Mouse (Mus musculus): ENCODE measurements at regions not wholly inside any gene's neighbourhood (a gene's known extent, or its start where the extent isn't known, plus 50 kb on each side); places are given as distances from the start of the nearest gene placed in this dataset.

DNA sequence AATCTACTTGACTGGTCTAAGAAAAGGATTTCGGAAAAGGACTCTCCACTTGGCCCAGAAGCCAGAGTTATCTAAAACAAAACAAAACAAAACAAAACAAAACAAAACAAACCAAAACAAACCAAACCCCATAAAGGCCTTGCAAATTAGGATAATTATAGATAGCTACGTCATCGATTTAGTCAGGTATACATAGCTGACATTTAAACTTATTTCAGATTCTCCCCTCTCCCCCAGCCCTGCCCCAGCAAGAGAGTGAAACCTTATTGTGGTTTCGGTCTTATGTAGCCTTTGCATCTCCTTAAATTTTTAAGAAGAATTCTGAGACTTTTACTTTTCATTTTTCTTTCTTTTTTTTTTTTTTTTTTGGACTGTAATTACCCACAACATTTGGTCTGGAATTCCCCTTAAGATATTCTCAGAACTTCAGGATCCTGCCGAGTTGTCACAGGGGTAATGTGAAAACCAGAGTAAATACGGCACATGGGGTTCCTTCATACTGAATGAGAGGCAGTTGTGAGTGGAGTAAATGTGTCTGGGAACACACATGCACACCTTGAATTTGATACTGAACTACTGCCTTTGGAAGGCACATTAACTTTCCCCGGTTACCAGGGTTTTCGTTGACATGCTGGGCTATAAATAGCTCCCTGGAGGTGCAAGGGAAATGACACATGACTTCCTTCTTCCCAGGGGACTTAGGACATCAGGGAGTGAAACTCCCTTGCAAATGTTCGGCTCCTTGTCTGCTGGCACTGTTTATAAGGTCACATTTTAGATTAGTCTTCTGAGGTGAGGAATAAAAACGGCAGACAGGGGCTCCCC is 94.8 kb upstream of the Rap1b start:
- peak; percentile 12 for DNase-seq (ENCODE audit: low read depth)

GRCm38 (mm10) chr10:117941266-117941651 is 95.4 kb upstream of the Rap1b start:
- DNase-seq (ENCODE audit: low read depth) = no peak

GRCm38 (mm10) chr10:117943702-117944307 is 98.0 kb upstream of the Rap1b start:
- no peak for DNase-seq (ENCODE audit: low read depth)

DNA sequence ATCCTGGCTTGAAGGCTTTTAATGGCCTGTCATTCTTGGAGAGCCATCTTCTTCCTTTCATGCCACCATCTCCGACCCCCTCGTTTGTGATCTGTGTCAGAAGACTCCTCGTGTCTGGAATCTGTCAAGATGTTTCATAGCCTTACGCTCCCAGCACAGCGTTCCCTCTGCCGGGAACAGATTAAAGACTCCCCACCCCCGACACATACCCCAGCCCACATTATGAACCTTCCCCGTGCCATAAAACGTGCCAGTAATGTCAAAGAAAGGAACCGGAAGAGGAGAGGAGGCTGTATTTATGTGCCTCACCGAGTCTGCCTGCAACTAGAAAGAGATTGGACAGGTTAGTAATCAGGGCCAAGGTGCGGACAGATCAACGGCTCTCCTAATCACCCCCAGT is 101.4 kb upstream of the Rap1b start:
- DNase-seq (ENCODE audit: low read depth) = no peak

DNA sequence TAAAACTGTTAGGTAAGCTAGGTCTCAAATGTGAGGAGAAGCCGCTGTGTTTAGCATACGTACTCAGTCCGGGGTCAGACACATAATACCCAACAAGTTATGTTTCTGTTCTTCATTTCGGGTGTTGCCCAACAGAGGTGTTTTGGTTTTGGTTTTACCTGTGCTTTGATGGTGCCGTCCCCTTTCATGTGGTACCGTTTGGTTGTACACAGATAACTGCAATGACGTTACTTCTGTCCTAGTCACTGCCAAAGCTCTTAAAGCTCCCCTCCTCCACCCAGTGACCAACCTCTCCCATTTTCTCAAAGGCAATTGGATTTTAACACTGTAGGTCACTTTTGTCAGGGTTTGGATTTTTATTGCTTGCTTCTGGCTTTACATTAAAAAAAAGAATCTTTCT is 102.1 kb upstream of the Rap1b start:
- DNase-seq (ENCODE audit: low read depth) = no peak

- no peak for DNase-seq (ENCODE audit: low read depth)
Observed at GRCm38 (mm10) chr10:117952116-117953025, 106.5 kb upstream of the Rap1b start.

- peak; percentile 44 for DNase-seq (ENCODE audit: low read depth)
Observed at GRCm38 (mm10) chr10:117953026-117953711, 107.3 kb upstream of the Rap1b start.

GRCm38 (mm10) chr10:117956174-117956950 is 110.5 kb upstream of the Rap1b start:
- no peak for DNase-seq (ENCODE audit: low read depth)

DNA sequence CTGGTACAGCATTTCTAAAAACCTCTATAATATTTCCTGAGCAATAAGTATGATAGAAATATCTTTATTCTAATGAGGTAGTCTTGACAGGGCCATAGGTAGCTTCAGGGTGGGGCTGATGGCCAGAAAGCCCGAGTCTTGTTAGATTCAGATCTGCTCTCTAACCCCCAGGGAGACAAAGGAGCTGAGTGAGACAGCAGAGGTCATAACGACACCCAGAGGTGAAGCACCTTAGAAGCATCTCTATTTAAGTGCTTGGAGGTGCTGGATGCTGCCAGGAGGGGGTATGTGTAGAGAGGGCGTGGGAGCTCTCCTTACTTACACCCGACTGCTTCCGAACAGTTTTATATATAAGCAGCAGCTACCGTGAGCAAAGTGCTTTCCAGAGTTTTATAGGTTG is 128.9 kb upstream of the Rap1b start:
- no peak for DNase-seq (ENCODE audit: low read depth)

GRCm38 (mm10) chr10:117975467-117975866 is 129.6 kb upstream of the Rap1b start:
- DNase-seq (ENCODE audit: low read depth) = no peak

DNA sequence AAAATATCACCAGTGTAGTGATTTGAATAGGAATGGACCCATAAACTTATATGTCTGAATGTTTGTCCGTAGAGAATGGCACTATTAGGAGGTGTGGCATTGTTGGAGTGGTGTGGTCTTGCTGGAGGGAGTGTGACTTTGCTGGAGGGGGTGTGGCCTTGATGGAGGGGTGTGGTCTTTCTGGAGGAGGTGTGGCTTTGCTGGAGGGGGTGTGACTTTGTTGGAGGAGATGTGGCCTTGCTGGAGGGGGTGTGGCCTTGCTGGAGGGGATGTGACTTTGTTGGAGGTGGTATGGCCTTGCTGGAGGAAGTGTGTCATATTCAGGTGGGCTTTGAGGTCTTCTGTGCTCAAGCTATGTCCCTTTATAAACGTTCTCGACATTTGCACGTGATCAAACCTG is 133.3 kb upstream of the Rap1b start:
- no peak for DNase-seq (ENCODE audit: low read depth)

DNA sequence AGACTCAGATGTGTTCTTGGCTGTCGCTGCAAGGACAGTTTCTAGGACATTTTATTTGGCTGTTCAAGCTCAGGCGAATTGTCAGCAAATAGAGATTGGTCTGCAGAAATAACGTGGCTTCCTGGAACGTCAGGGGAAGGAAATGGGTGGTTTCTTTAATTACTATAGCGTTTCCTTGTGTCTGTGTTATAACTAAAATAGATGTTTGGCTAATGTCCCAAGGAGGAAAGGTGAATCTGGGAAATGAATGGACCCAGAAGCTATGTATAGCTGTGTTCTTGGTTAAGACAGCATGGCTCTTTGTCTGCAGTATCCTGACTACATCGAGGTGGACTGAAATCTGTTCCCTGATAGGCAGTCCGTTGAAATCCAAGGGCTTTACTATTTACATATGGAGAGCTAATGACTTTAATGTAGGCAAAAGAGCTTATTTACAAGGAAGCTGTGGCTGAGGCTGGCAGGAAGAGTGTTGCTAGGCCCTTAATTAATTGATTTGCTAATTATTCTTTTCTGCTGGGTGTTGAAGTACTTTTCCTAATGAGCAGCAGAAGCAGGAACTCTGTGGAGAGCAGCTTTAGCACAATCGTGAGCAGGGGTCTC is 136.9 kb upstream of the Rap1b start:
- no peak for DNase-seq (ENCODE audit: low read depth)

DNA sequence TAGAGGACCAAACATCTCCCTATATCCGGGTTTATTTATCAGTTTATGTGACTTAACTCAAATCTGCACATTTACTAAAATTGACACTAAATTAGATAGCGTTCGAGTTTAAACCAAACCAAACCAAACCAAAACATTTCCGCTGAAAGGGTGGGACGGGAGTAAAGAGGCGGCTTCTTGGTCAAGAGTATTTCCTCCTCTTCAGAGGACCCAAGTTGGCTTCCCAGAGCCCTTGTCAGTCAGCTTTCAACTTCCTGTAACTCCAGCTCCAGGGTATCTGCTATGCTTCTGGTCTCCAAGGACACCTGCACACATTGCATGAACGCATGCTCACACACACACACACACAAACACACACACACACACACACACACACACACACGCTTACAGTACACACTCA is 137.4 kb upstream of the Rap1b start:
- DNase-seq (ENCODE audit: low read depth) = no peak

- DNase-seq (ENCODE audit: low read depth) = no peak
Observed at GRCm38 (mm10) chr10:117984784-117985602, 139.2 kb upstream of the Rap1b start.

- DNase-seq (ENCODE audit: low read depth) = peak; percentile 41
Observed at GRCm38 (mm10) chr10:117987620-117988019, 141.8 kb upstream of the Rap1b start.

- DNase-seq (ENCODE audit: low read depth) = no peak
Observed at GRCm38 (mm10) chr10:117988076-117988475, 142.2 kb upstream of the Rap1b start.

GRCm38 (mm10) chr10:117991176-117991575 is 145.3 kb upstream of the Rap1b start:
- DNase-seq (ENCODE audit: low read depth) = no peak

- DNase-seq (ENCODE audit: low read depth) = no peak
Observed at GRCm38 (mm10) chr10:117992317-117992716, 146.5 kb upstream of the Rap1b start.

- peak; percentile 44 for DNase-seq (ENCODE audit: low read depth)
Observed at GRCm38 (mm10) chr10:117993809-117994208, 147.8 kb upstream of the Mdm1 start.

- no peak for DNase-seq (ENCODE audit: low read depth)
Observed at GRCm38 (mm10) chr10:117994768-117995167, 146.8 kb upstream of the Mdm1 start.

Data from fibroblast of lung, adult 2 months (primary cell).